Mouse (Mus musculus) heart, postnatal 0 days (tissue): ENCODE measurements around the gene Lrrk1. TPM values are rescaled to one million over a fixed set of nuclear protein-coding genes. Genes with fewer than 3 reads are reported as not detected.
A peak's percentile ranks its signal among the peaks of the same experiment; 100 is the strongest.

Experiments used
- ATAC-seq: fragments of 200-750 bp; cut with Nextera tagmentation; 2 replicates; pipeline ENCODE4 v1.8.0; 2017; ENCODE audit warnings: low read depth, moderate number of reproducible peaks, moderate library complexity; ENCODE audit not compliant: insufficient read depth
- DNase-seq: peaks from one replicate; pipeline ENCODE4 v3.0.0-alpha.2; 2016; ENCODE audit warnings: low spot score
- H3K27ac ChIP-seq: fragments of 300-500 bp; sonication (generic); 2 replicates; pipeline ENCODE4 v1.5.1; 2014; ENCODE audit warnings: low read depth, mild to moderate bottlenecking
- H3K27me3 ChIP-seq: fragments of 300-500 bp; sonication (generic); 2 replicates; pipeline ENCODE4 v1.6.1; 2014; ENCODE audit warnings: low read length, mixed read lengths; ENCODE audit not compliant: control insufficient read depth, insufficient read depth
- H3K36me3 ChIP-seq: fragments of 300-500 bp; sonication (generic); replicated peaks from 2 replicates; pipeline ENCODE4 v1.6.1; 2014; ENCODE audit warnings: low read length, mixed read lengths; ENCODE audit not compliant: control insufficient read depth, insufficient read depth
- H3K4me1 ChIP-seq: fragments of 300-500 bp; sonication (generic); 2 replicates; pipeline ENCODE4 v1.6.1; 2014; ENCODE audit warnings: antibody characterized with exemption; ENCODE audit not compliant: control insufficient read depth, insufficient read depth
- H3K4me2 ChIP-seq: fragments of 300-500 bp; sonication (generic); 2 replicates; pipeline ENCODE4 v1.6.1; 2014; ENCODE audit warnings: low read depth, mild to moderate bottlenecking, low read length, moderate library complexity
- H3K4me3 ChIP-seq: fragments of 300-500 bp; sonication (generic); 2 replicates; pipeline ENCODE4 v1.5.1; 2014; ENCODE audit warnings: low read depth, low read length
- H3K9ac ChIP-seq: fragments of 300-500 bp; sonication (generic); replicated peaks from 2 replicates; pipeline ENCODE4 v1.6.1; 2014; ENCODE audit warnings: low read depth, low read length, mixed read lengths
- H3K9me3 ChIP-seq: fragments of 300-500 bp; sonication (generic); replicated peaks from 2 replicates; pipeline ENCODE4 v1.6.1; 2016; ENCODE audit warnings: low read length; ENCODE audit not compliant: control insufficient read depth
- CTCF ChIP-seq: IDR thresholded peaks from 2 replicates; pipeline ENCODE4 v1.5.1; 2016; ENCODE audit warnings: antibody characterized with exemption, control low read depth, low read depth
- EP300 ChIP-seq: IDR thresholded peaks from 2 replicates; pipeline ENCODE4 v1.6.1; 2016; ENCODE audit warnings: antibody characterized with exemption, low read depth
- WGBS: fragments of 180-500 bp; shearing (Covaris S2); extraction: QIAGEN DNeasy Blood & Tissue Kit; methylation state at CpG from one replicate; pipeline ENCODE4 v1.1.7; 2014; 5-methylcytosine and 5-hydroxymethylcytosine counted together
- polyA plus RNA-seq: library from polyadenylated mRNA; unstranded; fragments of >200 nt; fragmentation: Nextera tagmentation; extraction: Ambion mirVana; gene quantifications from 2 replicates; pipeline ENCODE4 v1.2.1, GENCODE M21; 2015
- total RNA-seq: library from RNA; depleted of rRNA; stranded (reverse); fragments of >200 nt; gene quantifications from 2 replicates; pipeline ENCODE4 v1.2.3, GENCODE M21; 2014; ENCODE audit warnings: low replicate concordance

The Lrrk1 gene
- total and polyA plus RNA-seq, 2 experiments from 2014 or later = 4.1 to 10.3 TPM

DNA sequence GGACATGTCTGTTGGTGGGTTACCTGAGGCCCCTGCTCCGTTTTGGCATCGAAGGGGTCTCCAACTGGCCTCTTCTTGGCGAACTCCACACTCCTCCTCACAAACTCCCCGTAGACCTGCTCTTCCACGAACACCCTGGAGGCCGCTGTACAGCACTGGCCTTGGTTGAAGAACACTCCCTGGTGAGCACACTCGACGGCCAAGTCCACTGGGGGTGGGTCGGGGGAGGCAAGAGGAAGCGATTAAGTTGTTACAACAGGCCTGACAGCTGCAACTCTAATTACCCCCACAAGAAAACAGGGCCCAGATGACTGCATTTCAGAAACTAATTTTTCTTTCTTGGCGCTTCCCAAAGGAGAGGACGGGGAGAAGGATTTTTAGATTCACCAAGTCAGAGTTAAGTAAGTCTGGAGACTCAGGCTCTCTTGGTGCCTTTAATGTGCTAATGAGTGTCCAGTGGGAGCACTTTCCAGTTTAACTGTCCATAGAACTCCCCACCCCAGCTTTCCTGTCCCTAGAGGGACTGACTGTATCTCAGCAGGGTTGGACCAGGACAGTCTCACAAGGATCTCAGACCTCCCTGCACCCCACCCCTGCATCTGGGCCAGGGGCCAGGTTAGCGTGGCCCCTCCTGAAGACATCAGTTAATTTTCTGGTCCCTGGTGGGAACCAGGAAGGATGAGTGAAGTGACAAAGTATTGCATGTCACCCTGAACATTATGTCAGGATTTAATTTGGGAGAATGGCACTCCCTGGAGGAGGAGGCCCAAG, 18.0 kb upstream of the Lrrk1 start:
- ATAC-seq (no peak), DNase-seq (no peak)
- H3K9me3 ChIP-seq = no peaks in the 10 kb centered on the region
- no peak overlapping the region for H3K4me3 ChIP-seq
- WGBS = 51% methylated on average over 13 of the region's 13 CpGs
- no peaks in the 10 kb centered on the region for H3K36me3 ChIP-seq
- H3K9ac ChIP-seq = no peak overlapping the region
- H3K4me2 ChIP-seq = 0 out of 2 replicates have a peak overlapping the region, but pooled peaks have one; percentile 18
- no peak overlapping the region for H3K27ac ChIP-seq
- 0 out of 2 replicates have a peak, but pooled peaks cover 5% of the 10 kb centered on the region for H3K4me1 ChIP-seq
- H3K27me3 ChIP-seq = 0 out of 2 replicates have a peak, but pooled peaks cover 4% of the 10 kb centered on the region
- no peak for TF ChIP-seq EP300
- no peak for TF ChIP-seq CTCF

- ATAC-seq (0 out of 2 replicates have a peak, but pooled peaks have one; percentile 24), DNase-seq (no peak)
- 0 out of 2 replicates have a peak, but pooled peaks cover 5% of the 10 kb centered on the region for H3K4me1 ChIP-seq
- H3K9ac ChIP-seq = no peak overlapping the region
- no peak overlapping the region for H3K4me3 ChIP-seq
- WGBS = 24% methylated on average over 11 of the region's 11 CpGs
- H3K4me2 ChIP-seq = 0 out of 2 replicates have a peak overlapping the region, but pooled peaks have one; percentile 18
- no peaks in the 10 kb centered on the region for H3K27me3 ChIP-seq
- H3K27ac ChIP-seq = no peak overlapping the region
- no peaks in the 10 kb centered on the region for H3K36me3 ChIP-seq
- H3K9me3 ChIP-seq = no peaks in the 10 kb centered on the region
- no peak for TF ChIP-seq EP300
Measured at GRCm38 (mm10) chr7:66405541-66405940, 17.4 kb upstream of the Lrrk1 start.

- no peaks in the 10 kb centered on the region for H3K27me3 ChIP-seq
- no peak overlapping the region for H3K4me3 ChIP-seq
- no peak overlapping the region for H3K9ac ChIP-seq
- no peaks in the 10 kb centered on the region for H3K36me3 ChIP-seq
- 56% methylated on average over 4 of the region's 4 CpGs for WGBS
- no peak overlapping the region for H3K4me2 ChIP-seq
- DNase-seq (no peak), ATAC-seq (peak; percentile 28; the same call in 1 of the 2 replicates)
- H3K27ac ChIP-seq = no peak overlapping the region
- H3K4me1 ChIP-seq = 0 out of 2 replicates have a peak, but pooled peaks cover 5% of the 10 kb centered on the region
- TF ChIP-seq EP300 (no peak), CTCF (no peak)
- H3K9me3 ChIP-seq = no peaks in the 10 kb centered on the region
Measured at GRCm38 (mm10) chr7:66404802-66405201, 16.7 kb upstream of the Lrrk1 start.

- Histone ChIP-seq H3K27ac (no peak overlapping the region), H3K9ac (no peak overlapping the region), H3K4me2 (no peak overlapping the region), H3K9me3 (no peaks in the 10 kb centered on the region), H3K36me3 (no peaks in the 10 kb centered on the region), H3K4me1 (0 out of 2 replicates have a peak, but pooled peaks cover 5% of the 10 kb centered on the region), H3K27me3 (no peaks in the 10 kb centered on the region), H3K4me3 (no peak overlapping the region)
- 67% methylated on average over 10 of the region's 10 CpGs for WGBS
- ATAC-seq (no peak), DNase-seq (no peak)
- TF ChIP-seq EP300 (no peak), CTCF (no peak)
Measured at GRCm38 (mm10) chr7:66404141-66404540, 16.0 kb upstream of the Lrrk1 start.

GRCm38 (mm10) chr7:66402876-66403275, 14.7 kb upstream of the Lrrk1 start:
- H3K36me3 ChIP-seq = no peaks in the 10 kb centered on the region
- H3K4me2 ChIP-seq = no peak overlapping the region
- H3K27me3 ChIP-seq = no peaks in the 10 kb centered on the region
- H3K4me1 ChIP-seq = 0 out of 2 replicates have a peak, but pooled peaks cover 5% of the 10 kb centered on the region
- TF ChIP-seq CTCF = no peak
- TF ChIP-seq EP300 = no peak
- no peak overlapping the region for H3K4me3 ChIP-seq
- WGBS = 83% methylated on average over 5 of the region's 5 CpGs
- no peak overlapping the region for H3K27ac ChIP-seq
- no peak for ATAC-seq
- no peak for DNase-seq
- H3K9ac ChIP-seq = no peak overlapping the region
- H3K9me3 ChIP-seq = no peaks in the 10 kb centered on the region
